Mouse (Mus musculus): ENCODE results near the gene Auh. TPM values are rescaled to one million over a fixed set of nuclear protein-coding genes. Genes with fewer than 3 reads are reported as not detected.

Gene Auh
- polyA plus RNA-seq, 1 experiment from 2014 or later = 61.5 TPM

DNA sequence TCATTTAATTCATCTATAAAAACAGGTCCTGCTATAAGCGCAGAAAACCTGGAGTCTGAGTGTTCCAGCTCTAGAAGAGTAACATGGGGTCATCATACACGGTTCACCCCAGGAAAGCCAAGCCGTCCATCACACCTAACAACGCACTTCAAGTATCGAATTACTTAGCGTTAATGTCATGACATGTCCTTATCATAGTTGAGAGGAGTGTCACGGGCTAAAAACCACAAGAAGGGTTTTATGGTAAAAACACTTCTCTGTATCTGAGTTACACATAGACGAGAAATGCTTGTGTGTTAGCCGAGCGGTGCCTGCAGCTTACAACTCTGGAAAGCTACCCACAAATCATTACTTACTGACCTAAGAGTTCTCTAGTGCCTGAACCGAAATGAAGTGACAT is 55.6 kb downstream of the Auh start:
- no peaks in the 10 kb centered on the region for H3K27me3 ChIP-seq (replicated peaks)
- peaks cover 6% of the 10 kb centered on the region; the same call in 1 of the 2 replicates for H3K4me1 ChIP-seq
- no peaks in the 10 kb centered on the region for H3K36me3 ChIP-seq (replicated peaks)
- H3K4me3 ChIP-seq = no peak overlapping the region
- 89% methylated on average over 11 of the region's 11 CpGs for WGBS
- no peak overlapping the region for H3K9ac ChIP-seq
- ATAC-seq (replicated peaks) = no peak
- H3K4me2 ChIP-seq = no peak overlapping the region
- no peak overlapping the region for H3K27ac ChIP-seq
- H3K9me3 ChIP-seq = no peaks in the 10 kb centered on the region

GRCm38 (mm10) chr13:52866005-52866792 is 63.3 kb downstream of the Auh start:
- peaks cover 5% of the 10 kb centered on the region; the same call in 1 of the 2 replicates for H3K4me1 ChIP-seq
- H3K27me3 ChIP-seq (replicated peaks) = no peaks in the 10 kb centered on the region
- H3K4me2 ChIP-seq = no peak overlapping the region
- 59% methylated on average over 15 of the region's 15 CpGs for WGBS
- no peaks in the 10 kb centered on the region for H3K9me3 ChIP-seq
- peak; percentile 52; the same call in 1 of the 2 replicates for ATAC-seq (replicated peaks)
- H3K27ac ChIP-seq = peak overlapping the region; percentile 49
- no peaks in the 10 kb centered on the region for H3K36me3 ChIP-seq (replicated peaks)
- H3K9ac ChIP-seq = no peak overlapping the region
- H3K4me3 ChIP-seq = no peak overlapping the region

DNA sequence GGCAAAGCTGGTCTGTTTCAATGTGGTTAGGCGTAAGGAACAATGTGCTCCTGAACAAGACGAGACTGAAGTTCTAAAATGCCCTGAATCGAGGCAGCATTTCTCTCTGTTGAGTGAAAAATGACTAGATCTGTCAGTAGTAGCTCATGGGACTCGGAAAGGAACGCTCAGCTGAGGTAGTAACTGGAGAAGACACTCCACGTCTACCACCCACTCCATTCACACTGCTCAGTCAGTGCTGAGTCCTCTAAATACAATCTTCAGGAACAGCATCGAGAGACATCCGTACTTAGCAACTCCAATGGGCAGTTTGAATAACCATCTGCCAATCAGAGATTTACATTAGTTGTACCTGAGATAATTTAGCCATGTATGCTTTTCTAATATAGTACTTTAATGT is 66.0 kb downstream of the Auh start:
- Histone ChIP-seq H3K27me3 (replicated peaks) (no peaks in the 10 kb centered on the region), H3K27ac (no peak overlapping the region), H3K9me3 (no peaks in the 10 kb centered on the region), H3K4me1 (peaks cover 7% of the 10 kb centered on the region; the same call in 1 of the 2 replicates), H3K4me3 (no peak overlapping the region), H3K36me3 (replicated peaks) (no peaks in the 10 kb centered on the region), H3K4me2 (no peak overlapping the region), H3K9ac (no peak overlapping the region)
- WGBS = 89% methylated on average over 8 of the region's 8 CpGs
- no peak for ATAC-seq (replicated peaks)

GRCm38 (mm10) chr13:52860006-52860685 is 69.3 kb downstream of the Auh start:
- no peak for ATAC-seq (replicated peaks)
- Histone ChIP-seq H3K4me2 (no peak overlapping the region), H3K9ac (no peak overlapping the region), H3K27ac (no peak overlapping the region), H3K4me3 (no peak overlapping the region), H3K36me3 (replicated peaks) (no peaks in the 10 kb centered on the region), H3K9me3 (no peaks in the 10 kb centered on the region), H3K27me3 (replicated peaks) (no peaks in the 10 kb centered on the region), H3K4me1 (peaks cover 2% of the 10 kb centered on the region; the same call in 1 of the 2 replicates)
- 77% methylated on average over 22 of the region's 22 CpGs for WGBS

DNA sequence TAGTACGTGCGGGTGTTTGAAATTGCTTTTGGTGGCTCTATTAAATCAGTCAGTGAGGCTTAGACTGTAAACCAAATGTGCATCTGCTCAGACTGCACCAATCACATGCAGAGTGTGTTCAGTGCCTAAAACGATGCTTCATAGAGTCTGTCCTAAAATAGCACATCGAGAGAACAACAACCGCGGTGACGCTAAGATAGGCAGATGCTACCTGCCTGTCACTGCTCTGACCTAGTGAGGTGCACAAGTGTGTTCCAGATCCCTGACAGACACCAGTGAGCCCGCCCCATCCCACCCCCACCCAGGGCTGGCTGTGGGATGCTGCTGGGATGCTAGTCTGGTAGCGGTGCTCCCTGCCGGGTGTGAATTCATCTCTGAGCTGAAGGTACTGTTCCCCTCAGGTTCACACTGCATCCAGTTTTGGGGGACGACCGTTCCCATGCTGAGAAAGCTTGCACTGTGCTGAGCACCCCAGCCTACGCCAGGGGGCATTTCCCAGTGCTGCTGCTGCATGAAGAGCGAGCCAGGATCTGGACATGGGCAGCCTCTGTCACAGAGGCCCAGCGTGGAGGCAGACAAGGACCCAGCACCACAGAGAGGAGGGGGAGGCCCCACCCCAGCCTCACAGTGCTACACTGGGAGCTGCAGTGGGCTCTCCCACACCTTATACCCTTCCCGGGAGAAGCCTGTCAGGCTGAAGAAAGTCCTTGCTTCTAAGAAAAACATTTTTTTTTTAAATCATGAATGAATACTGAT is 70.2 kb downstream of the Auh start:
- 0 out of 2 replicates have a peak, but pooled peaks have one; percentile 21 for ATAC-seq (replicated peaks)
- Histone ChIP-seq H3K27me3 (replicated peaks) (no peaks in the 10 kb centered on the region), H3K4me3 (no peak overlapping the region), H3K9ac (no peak overlapping the region), H3K4me1 (peaks cover 2% of the 10 kb centered on the region; the same call in 1 of the 2 replicates), H3K9me3 (no peaks in the 10 kb centered on the region), H3K27ac (no peak overlapping the region), H3K4me2 (no peak overlapping the region), H3K36me3 (replicated peaks) (no peaks in the 10 kb centered on the region)
- WGBS = 73% methylated on average over 16 of the region's 16 CpGs

- WGBS = 87% methylated on average over 12 of the region's 12 CpGs
- Histone ChIP-seq H3K4me3 (no peak overlapping the region), H3K27me3 (replicated peaks) (no peaks in the 10 kb centered on the region)
Measured at GRCm38 (mm10) chr13:52858373-52858772, 71.1 kb downstream of the Auh start.

DNA sequence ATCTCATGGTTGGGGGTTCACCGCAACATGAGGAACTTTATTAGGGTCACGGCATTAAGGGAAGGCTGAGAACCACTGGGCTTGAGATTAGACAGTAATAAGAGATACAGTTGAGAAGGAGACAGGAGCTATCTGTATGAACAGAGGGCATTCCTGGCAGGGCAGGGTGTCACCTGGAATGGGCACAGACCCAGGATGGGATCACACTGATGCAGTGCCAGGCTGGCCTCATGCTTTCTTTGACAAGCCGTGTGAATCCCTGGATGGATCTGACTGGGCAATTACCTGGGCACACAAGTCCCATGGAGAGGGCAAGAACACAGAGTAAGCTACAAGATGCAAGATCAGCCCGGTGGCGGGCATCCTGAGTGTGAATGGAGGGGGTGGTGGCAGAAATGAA is 71.7 kb downstream of the Auh start:
- no peak overlapping the region for H3K9ac ChIP-seq
- no peaks in the 10 kb centered on the region for H3K36me3 ChIP-seq (replicated peaks)
- no peak overlapping the region for H3K4me3 ChIP-seq
- WGBS = 89% methylated on average over 5 of the region's 5 CpGs
- H3K4me2 ChIP-seq = no peak overlapping the region
- no peaks in the 10 kb centered on the region for H3K9me3 ChIP-seq
- H3K27me3 ChIP-seq (replicated peaks) = no peaks in the 10 kb centered on the region
- H3K27ac ChIP-seq = no peak overlapping the region
- peaks cover 2% of the 10 kb centered on the region; the same call in 1 of the 2 replicates for H3K4me1 ChIP-seq
- ATAC-seq (replicated peaks) = no peak

More at GRCm38 (mm10) chr13:52858373-52858772, 71.1 kb downstream of the Auh start:
- Histone ChIP-seq H3K4me1 (peaks cover 2% of the 10 kb centered on the region; the same call in 1 of the 2 replicates), H3K36me3 (replicated peaks) (no peaks in the 10 kb centered on the region), H3K27ac (no peak overlapping the region), H3K4me2 (no peak overlapping the region), H3K9me3 (no peaks in the 10 kb centered on the region), H3K9ac (no peak overlapping the region)
- ATAC-seq (replicated peaks) = no peak

DNA sequence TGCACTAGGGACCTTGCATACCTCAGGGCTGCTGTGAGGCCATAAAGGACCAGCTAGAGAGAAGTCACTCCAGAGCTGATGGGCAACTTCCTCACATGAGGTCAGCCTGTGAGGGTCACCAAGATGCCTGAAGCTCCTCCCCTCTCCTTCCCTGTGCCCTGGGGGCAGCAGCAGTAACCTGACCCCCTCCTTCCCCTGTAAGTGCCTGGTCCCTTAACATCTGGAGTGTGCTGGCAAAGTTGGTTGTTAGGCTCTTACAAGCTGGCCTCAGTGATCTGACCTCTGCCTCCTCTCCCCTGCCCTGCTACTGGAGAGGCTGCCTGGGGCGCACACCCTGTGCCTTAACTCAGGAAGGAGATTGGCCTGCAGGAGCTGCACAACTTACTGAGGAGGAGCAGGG is 75.9 kb downstream of the Auh start:
- Histone ChIP-seq H3K4me2 (no peak overlapping the region), H3K27ac (no peak overlapping the region), H3K9me3 (no peaks in the 10 kb centered on the region), H3K36me3 (replicated peaks) (no peaks in the 10 kb centered on the region), H3K27me3 (replicated peaks) (no peaks in the 10 kb centered on the region), H3K4me3 (no peak overlapping the region), H3K9ac (no peak overlapping the region), H3K4me1 (peaks cover 4% of the 10 kb centered on the region; the same call in 1 of the 2 replicates)
- ATAC-seq (replicated peaks) = no peak
- 100% methylated on average over 1 of the region's 1 CpGs for WGBS

DNA sequence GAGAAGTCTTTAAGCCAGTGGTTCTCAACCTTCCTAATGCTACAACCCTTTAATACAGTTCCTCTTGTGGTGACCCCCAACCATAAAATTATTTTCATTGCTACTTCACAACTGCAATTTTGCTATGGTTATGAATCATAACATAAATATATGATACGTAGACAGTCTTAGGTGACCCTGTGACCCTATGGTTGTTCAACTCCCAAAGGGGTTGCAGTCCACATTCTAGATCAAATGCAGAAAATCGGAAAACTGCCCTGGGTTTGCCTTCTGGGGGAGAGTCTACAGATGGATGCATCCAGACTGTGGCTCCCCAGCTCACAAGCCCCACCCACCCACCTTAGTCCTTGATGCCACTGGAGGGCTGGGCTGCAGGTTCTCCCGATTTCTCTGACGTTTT is 77.6 kb downstream of the Auh start:
- WGBS = 83% methylated on average over 4 of the region's 4 CpGs
- no peak overlapping the region for H3K27ac ChIP-seq

GRCm38 (mm10) chr13:52850024-52850723 is 79.3 kb downstream of the Auh start:
- Histone ChIP-seq H3K9me3 (no peaks in the 10 kb centered on the region), H3K4me3 (no peak overlapping the region), H3K27me3 (replicated peaks) (no peaks in the 10 kb centered on the region), H3K4me1 (peaks cover 4% of the 10 kb centered on the region; the same call in 1 of the 2 replicates), H3K9ac (no peak overlapping the region), H3K36me3 (replicated peaks) (no peaks in the 10 kb centered on the region), H3K27ac (no peak overlapping the region), H3K4me2 (no peak overlapping the region)
- no peak for ATAC-seq (replicated peaks)
- WGBS = 87% methylated on average over 15 of the region's 15 CpGs

More for the DNA sequence above, 77.6 kb downstream of the Auh start:
- Histone ChIP-seq H3K4me3 (no peak overlapping the region), H3K4me2 (no peak overlapping the region), H3K4me1 (peaks cover 4% of the 10 kb centered on the region; the same call in 1 of the 2 replicates), H3K36me3 (replicated peaks) (no peaks in the 10 kb centered on the region), H3K9me3 (no peaks in the 10 kb centered on the region), H3K9ac (no peak overlapping the region), H3K27me3 (replicated peaks) (no peaks in the 10 kb centered on the region)
- ATAC-seq (replicated peaks) = no peak

- Histone ChIP-seq H3K4me2 (no peak overlapping the region), H3K9ac (no peak overlapping the region), H3K36me3 (replicated peaks) (no peaks in the 10 kb centered on the region), H3K27me3 (replicated peaks) (no peaks in the 10 kb centered on the region), H3K9me3 (no peaks in the 10 kb centered on the region), H3K4me3 (no peak overlapping the region), H3K27ac (no peak overlapping the region), H3K4me1 (peaks cover 4% of the 10 kb centered on the region; the same call in 1 of the 2 replicates)
- peak; percentile 35; the same call in 1 of the 2 replicates for ATAC-seq (replicated peaks)
- 71% methylated on average over 9 of the region's 9 CpGs for WGBS
Measured at GRCm38 (mm10) chr13:52849394-52849801, 80.1 kb downstream of the Auh start.

Data from midbrain, embryonic 15.5 days (tissue).